Mouse (Mus musculus): ENCODE measurements around the gene Hsd17b1. TPM values are rescaled to one million over a fixed set of nuclear protein-coding genes. Genes with fewer than 3 reads are reported as not detected.

The Hsd17b1 gene
- polyA plus RNA-seq (2012; rRNA removed; ENCODE audit: low replicate concordance) = 0.22 TPM in 1 of 2 replicates, not detected in the other

GRCm38 (mm10) chr11:101078121-101078520 is at the start of gene Hsd17b1:
Gene Hsd17b1 (plus strand): TSS chr11:101078411.

GRCm38 (mm10) chr11:101069391-101070188 is 8.6 kb upstream of the Hsd17b1 start, which contains the start of gene Naglu:
Gene Naglu (plus strand): TSS chr11:101070012.

GRCm38 (mm10) chr11:101082208-101083082 is 4.2 kb downstream of the Hsd17b1 start, which contains the start of gene Coasy:
Gene Coasy (plus strand): TSS chr11:101082565.

GRCm38 (mm10) chr11:101086756-101087681 is 8.8 kb downstream of the Hsd17b1 start, which contains the start of gene Mlx:
Gene Mlx (plus strand): TSS chr11:101087277.

GRCm38 (mm10) chr11:101095314-101096024 is 17.3 kb downstream of the Hsd17b1 start, which contains the start of gene Psmc3ip:
Gene Psmc3ip (minus strand): TSS chr11:101095436.

GRCm38 (mm10) chr11:101119761-101120544 is 41.7 kb downstream of the Hsd17b1 start, which contains the start of the genes Retreg3 and Tubg1:
Gene Retreg3 (minus strand): TSS chr11:101119893.
Gene Tubg1 (plus strand): TSS chr11:101119938.

Other genes with a start within 250 kb of the Hsd17b1 start
- 7.1 and 8.7 TPM in 2 replicates for gene Stat5b, start 227.7 kb upstream of the Hsd17b1 start, polyA plus RNA-seq (2012; rRNA removed; ENCODE audit: low replicate concordance)
- gene Stat5a, start 219.1 kb upstream of the Hsd17b1 start, polyA plus RNA-seq (2012; rRNA removed; ENCODE audit: low replicate concordance) = 4.8 and 8.4 TPM in 2 replicates
- 48.3 and 72.0 TPM in 2 replicates for gene Stat3, start 138.9 kb upstream of the Hsd17b1 start, polyA plus RNA-seq (2012; rRNA removed; ENCODE audit: low replicate concordance)
- gene Cavin1, start 107.5 kb upstream of the Hsd17b1 start, polyA plus RNA-seq (2012; rRNA removed; ENCODE audit: low replicate concordance) = 27.3 and 28.8 TPM in 2 replicates
- gene Atp6v0a1, start 69.0 kb upstream of the Hsd17b1 start, polyA plus RNA-seq (2012; rRNA removed; ENCODE audit: low replicate concordance) = 75.6 and 77.5 TPM in 2 replicates
- gene Naglu, start 8.4 kb upstream of the Hsd17b1 start, polyA plus RNA-seq (2012; rRNA removed; ENCODE audit: low replicate concordance) = 18.0 and 24.9 TPM in 2 replicates
- 52.0 and 53.1 TPM in 2 replicates for gene Coasy, start 4.2 kb downstream of the Hsd17b1 start, polyA plus RNA-seq (2012; rRNA removed; ENCODE audit: low replicate concordance)
- 55.4 and 114 TPM in 2 replicates for gene Mlx, start 8.9 kb downstream of the Hsd17b1 start, polyA plus RNA-seq (2012; rRNA removed; ENCODE audit: low replicate concordance)
- 0.21 and 0.25 TPM in 2 replicates for gene Psmc3ip, start 17.0 kb downstream of the Hsd17b1 start, polyA plus RNA-seq (2012; rRNA removed; ENCODE audit: low replicate concordance)
- gene Retreg3, start 41.5 kb downstream of the Hsd17b1 start, polyA plus RNA-seq (2012; rRNA removed; ENCODE audit: low replicate concordance) = 34.1 and 45.4 TPM in 2 replicates
- gene Tubg1, start 41.5 kb downstream of the Hsd17b1 start, polyA plus RNA-seq (2012; rRNA removed; ENCODE audit: low replicate concordance) = 12.9 and 14.6 TPM in 2 replicates
- gene Tubg2, start 77.5 kb downstream of the Hsd17b1 start, polyA plus RNA-seq (2012; rRNA removed; ENCODE audit: low replicate concordance) = 1.4 and 1.8 TPM in 2 replicates
- gene Cntnap1, start 92.1 kb downstream of the Hsd17b1 start, polyA plus RNA-seq (2012; rRNA removed; ENCODE audit: low replicate concordance) = 2.5 and 3.7 TPM in 2 replicates
- 49.1 and 101 TPM in 2 replicates for gene Plekhh3, start 92.9 kb downstream of the Hsd17b1 start, polyA plus RNA-seq (2012; rRNA removed; ENCODE audit: low replicate concordance)
- gene Ccr10, start 97.0 kb downstream of the Hsd17b1 start, polyA plus RNA-seq (2012; rRNA removed; ENCODE audit: low replicate concordance) = 17.2 and 32.6 TPM in 2 replicates
- 16.0 and 18.3 TPM in 2 replicates for gene Ezh1, start 148.1 kb downstream of the Hsd17b1 start, polyA plus RNA-seq (2012; rRNA removed; ENCODE audit: low replicate concordance)
- gene Ramp2, start 167.6 kb downstream of the Hsd17b1 start, polyA plus RNA-seq (2012; rRNA removed; ENCODE audit: low replicate concordance) = 30.1 and 31.9 TPM in 2 replicates
- gene Vps25, start 175.3 kb downstream of the Hsd17b1 start, polyA plus RNA-seq (2012; rRNA removed; ENCODE audit: low replicate concordance) = 87.6 and 146 TPM in 2 replicates
- 5.5 and 6.8 TPM in 2 replicates for gene Wnk4, start 182.2 kb downstream of the Hsd17b1 start, polyA plus RNA-seq (2012; rRNA removed; ENCODE audit: low replicate concordance)
- 0.22 and 0.28 TPM in 2 replicates for gene Cntd1, start 200.6 kb downstream of the Hsd17b1 start, polyA plus RNA-seq (2012; rRNA removed; ENCODE audit: low replicate concordance)
- 579 and 638 TPM in 2 replicates for gene Coa3, start 200.7 kb downstream of the Hsd17b1 start, polyA plus RNA-seq (2012; rRNA removed; ENCODE audit: low replicate concordance)
- gene Becn1, start 223.9 kb downstream of the Hsd17b1 start, polyA plus RNA-seq (2012; rRNA removed; ENCODE audit: low replicate concordance) = 87.7 and 128 TPM in 2 replicates
- gene Psme3, start 237.8 kb downstream of the Hsd17b1 start, polyA plus RNA-seq (2012; rRNA removed; ENCODE audit: low replicate concordance) = 22.3 and 29.3 TPM in 2 replicates
- gene Aoc2, start 246.7 kb downstream of the Hsd17b1 start, polyA plus RNA-seq (2012; rRNA removed; ENCODE audit: low replicate concordance) = 5.0 TPM in 2 replicates